Mouse (Mus musculus) myocyte (in vitro differentiated cells): ENCODE measurements at regions not wholly inside any gene's neighbourhood (a gene's known extent, or its start where the extent isn't known, plus 50 kb on each side); places are given as distances from the start of the nearest gene placed in this dataset.

Source experiments
- H3K27me3 ChIP-seq: one replicate; pipeline ENCODE4 v1.6.1; 2011; ENCODE audit not compliant: control insufficient read depth, insufficient read depth, insufficient read length
- H3K36me3 ChIP-seq: one replicate; pipeline ENCODE4 v1.6.1; 2011; ENCODE audit not compliant: control insufficient read depth, insufficient read depth
- H3K4me2 ChIP-seq: one replicate; pipeline ENCODE4 v1.6.1; 2011; ENCODE audit warnings: low read depth, control low read depth
- H3K4me3 ChIP-seq: one replicate; pipeline ENCODE4 v1.5.1; 2011; ENCODE audit warnings: mild to moderate bottlenecking, control low read depth, moderate library complexity
- H3K79me2 ChIP-seq: one replicate; pipeline ENCODE4 v1.6.1; 2011; ENCODE audit not compliant: control insufficient read depth, insufficient read depth
- H3ac ChIP-seq: one replicate; pipeline ENCODE4 v1.6.1; 2011; ENCODE audit not compliant: control insufficient read depth, insufficient read length
- CEBPB ChIP-seq: IDR thresholded peaks from 2 replicates; pipeline ENCODE4 v1.6.1; 2011; ENCODE audit warnings: mild to moderate bottlenecking, moderate library complexity; ENCODE audit not compliant: poor library complexity, insufficient read depth, severe bottlenecking
- E2F4 ChIP-seq: IDR thresholded peaks from one replicate; pipeline ENCODE4 v1.6.1; 2011; ENCODE audit warnings: mild to moderate bottlenecking, control low read depth, moderate library complexity; ENCODE audit not compliant: insufficient read depth
- MAX ChIP-seq: IDR thresholded peaks from one replicate; pipeline ENCODE4 v1.6.1; 2011; ENCODE audit warnings: low read depth, mild to moderate bottlenecking, control low read depth
- MYOD1 ChIP-seq, 3 experiments: IDR thresholded peaks; one replicate each; pipeline ENCODE4 v1.6.1; 2011; ENCODE audit warnings: control low read depth in 2 of 3, low read depth in 2 of 3, mild to moderate bottlenecking in 2 of 3, moderate library complexity in 1 of 3; ENCODE audit not compliant: insufficient read length in 2 of 3, control insufficient read depth in 1 of 3
- MYOG ChIP-seq, 3 experiments: IDR thresholded peaks; one replicate each; pipeline ENCODE4 v1.6.1; 2011; ENCODE audit warnings: control low read depth in 2 of 3, low read depth in 2 of 3, mild to moderate bottlenecking in 2 of 3; ENCODE audit not compliant: insufficient read length in 2 of 3, control insufficient read depth in 1 of 3, insufficient read depth in 1 of 3
- POLR2A ChIP-seq: IDR thresholded peaks from one replicate; pipeline ENCODE4 v1.6.1; 2011; ENCODE audit warnings: low read depth, mild to moderate bottlenecking, control low read depth, moderate library complexity; ENCODE audit not compliant: insufficient read length
- POLR2AphosphoS2 ChIP-seq: IDR thresholded peaks from one replicate; pipeline ENCODE4 v1.6.1; 2011; ENCODE audit warnings: low read depth, control low read depth; ENCODE audit not compliant: insufficient read length
- REST ChIP-seq: IDR thresholded peaks from one replicate; pipeline ENCODE4 v1.6.1; 2011; ENCODE audit warnings: mild to moderate bottlenecking, control low read depth, moderate library complexity; ENCODE audit not compliant: insufficient read depth, insufficient read length
- SRF ChIP-seq: IDR thresholded peaks from one replicate; pipeline ENCODE4 v1.6.1; 2011; ENCODE audit warnings: low read depth; ENCODE audit not compliant: control insufficient read depth, insufficient read length
- TCF12 ChIP-seq: IDR thresholded peaks from one replicate; pipeline ENCODE4 v1.6.1; 2011; ENCODE audit warnings: mild to moderate bottlenecking, control low read depth; ENCODE audit not compliant: poor library complexity, insufficient read depth, severe bottlenecking
- TCF3 ChIP-seq: IDR thresholded peaks from one replicate; pipeline ENCODE4 v1.6.1; 2011; ENCODE audit warnings: low read depth, control low read depth; ENCODE audit not compliant: insufficient read length
- USF1 ChIP-seq: IDR thresholded peaks from one replicate; pipeline ENCODE4 v1.6.1; 2011; ENCODE audit warnings: low read depth, mild to moderate bottlenecking, control low read depth, moderate library complexity

- Histone ChIP-seq H3K36me3 (no peaks in the 10 kb centered on the region), H3K4me2 (no peak overlapping the region), H3ac (no peak overlapping the region), H3K79me2 (no peaks in the 10 kb centered on the region), H3K4me3 (no peak overlapping the region), H3K27me3 (peaks cover 9% of the 10 kb centered on the region)
- no peak for TF ChIP-seq USF1
- no peak for TF ChIP-seq SRF
- no peak for TF ChIP-seq MAX
Measured at GRCm38 (mm10) chr12:71718911-71719310, 112.0 kb upstream of the Daam1 start.

- Histone ChIP-seq H3K36me3 (no peaks in the 10 kb centered on the region), H3K4me2 (no peak overlapping the region), H3ac (no peak overlapping the region)
Measured at GRCm38 (mm10) chr12:71725140-71725539, 105.7 kb upstream of the Daam1 start.

GRCm38 (mm10) chr12:71725713-71726336 is 105.1 kb upstream of the Daam1 start:
- Histone ChIP-seq H3K4me3 (no peak overlapping the region), H3K27me3 (no peaks in the 10 kb centered on the region), H3K36me3 (no peaks in the 10 kb centered on the region), H3K4me2 (no peak overlapping the region), H3ac (no peak overlapping the region), H3K79me2 (no peaks in the 10 kb centered on the region)
- TF ChIP-seq MYOD1 (IDR thresholded peaks at IDR 0.05; ENCODE audit: control insufficient read depth in 1 of 3, insufficient read length in 2 of 3, low read depth in 2 of 3) (no peak), E2F4 (no peak), SRF (no peak), USF1 (no peak), REST (no peak), MAX (no peak), TCF12 (no peak), POLR2AphosphoS2 (no peak)

More at GRCm38 (mm10) chr12:71725140-71725539, 105.7 kb upstream of the Daam1 start:
- TF ChIP-seq USF1 (no peak), TCF3 (no peak), POLR2AphosphoS2 (no peak), MAX (no peak), CEBPB (no peak), SRF (no peak), TCF12 (no peak), MYOG (IDR thresholded peaks at IDR 0.05; ENCODE audit: control insufficient read depth in 1 of 3, insufficient read depth in 1 of 3, insufficient read length in 2 of 3, low read depth in 2 of 3) (no peak), MYOD1 (IDR thresholded peaks at IDR 0.05; ENCODE audit: control insufficient read depth in 1 of 3, insufficient read length in 2 of 3, low read depth in 2 of 3) (no peak), E2F4 (no peak), POLR2A (no peak), REST (no peak)
- H3K27me3 ChIP-seq = no peaks in the 10 kb centered on the region
- H3K79me2 ChIP-seq = no peaks in the 10 kb centered on the region
- H3K4me3 ChIP-seq = no peak overlapping the region

GRCm38 (mm10) chr12:71743345-71743744 is 87.5 kb upstream of the Daam1 start:
- no peak overlapping the region for H3K4me3 ChIP-seq
- no peak for TF ChIP-seq E2F4
- no peak for TF ChIP-seq USF1
- no peak for TF ChIP-seq MYOD1 (IDR thresholded peaks at IDR 0.05; ENCODE audit: control insufficient read depth in 1 of 3, insufficient read length in 2 of 3, low read depth in 2 of 3)
- no peak for TF ChIP-seq POLR2A
- no peak for TF ChIP-seq MYOG (IDR thresholded peaks at IDR 0.05; ENCODE audit: control insufficient read depth in 1 of 3, insufficient read depth in 1 of 3, insufficient read length in 2 of 3, low read depth in 2 of 3)
- TF ChIP-seq TCF3 = no peak
- no peak for TF ChIP-seq SRF
- TF ChIP-seq MAX = no peak
- TF ChIP-seq CEBPB = no peak
- no peak for TF ChIP-seq TCF12
- no peak for TF ChIP-seq REST
- TF ChIP-seq POLR2AphosphoS2 = no peak
- no peak overlapping the region for H3K4me2 ChIP-seq
- no peaks in the 10 kb centered on the region for H3K36me3 ChIP-seq
- H3ac ChIP-seq = no peak overlapping the region
- no peaks in the 10 kb centered on the region for H3K79me2 ChIP-seq
- H3K27me3 ChIP-seq = no peaks in the 10 kb centered on the region

- Histone ChIP-seq H3ac (no peak overlapping the region), H3K79me2 (no peaks in the 10 kb centered on the region), H3K4me3 (no peak overlapping the region), H3K4me2 (no peak overlapping the region), H3K27me3 (no peaks in the 10 kb centered on the region), H3K36me3 (no peaks in the 10 kb centered on the region)
- TF ChIP-seq TCF12 (no peak), MYOD1 (IDR thresholded peaks at IDR 0.05; ENCODE audit: control insufficient read depth in 1 of 3, insufficient read length in 2 of 3, low read depth in 2 of 3) (no peak), CEBPB (no peak), USF1 (no peak), SRF (no peak), MAX (no peak), TCF3 (no peak), E2F4 (no peak), MYOG (IDR thresholded peaks at IDR 0.05; ENCODE audit: control insufficient read depth in 1 of 3, insufficient read depth in 1 of 3, insufficient read length in 2 of 3, low read depth in 2 of 3) (no peak), POLR2A (no peak), REST (no peak), POLR2AphosphoS2 (no peak)
Measured at GRCm38 (mm10) chr12:71746011-71746410, 84.9 kb upstream of the Daam1 start.
